Mouse (Mus musculus) kidney, adult 18-20 months (tissue): Measurements from ENCODE around the gene Rab43.

ENCODE experiments used
- DNase-seq: peaks from one replicate; pipeline ENCODE4 v3.0.0; 2021

Gene Rab43

GRCm38 (mm10) chr6:87811675-87812338, at the start of gene Rab43:
Gene Rab43 (minus strand): TSS chr6:87812164.
- peak; percentile 98 for DNase-seq

- DNase-seq = no peak
Observed at GRCm38 (mm10) chr6:87857071-87857470, 45.1 kb upstream of the Rab43 start.

- DNase-seq = no peak
Observed at GRCm38 (mm10) chr6:87853446-87853845, 41.5 kb upstream of the Rab43 start.

- no peak for DNase-seq
Observed at GRCm38 (mm10) chr6:87851871-87852270, 39.9 kb upstream of the Rab43 start.

GRCm38 (mm10) chr6:87850900-87851614, 39.1 kb upstream of the Rab43 start, which contains the start of gene Cnbp:
Gene Cnbp (minus strand): TSS chr6:87851106.
- peak; percentile 95 for DNase-seq

- DNase-seq = peak; percentile 73
Observed at GRCm38 (mm10) chr6:87850155-87850899, 38.4 kb upstream of the Rab43 start.

- no peak for DNase-seq
Observed at GRCm38 (mm10) chr6:87849780-87850154, 37.8 kb upstream of the Rab43 start.

GRCm38 (mm10) chr6:87846813-87847212, 34.8 kb upstream of the Rab43 start:
- no peak for DNase-seq

- no peak for DNase-seq
Observed at GRCm38 (mm10) chr6:87845031-87845695, 33.2 kb upstream of the Rab43 start.

GRCm38 (mm10) chr6:87842254-87842653, 30.3 kb upstream of the Rab43 start:
- no peak for DNase-seq

- DNase-seq = no peak
Observed at GRCm38 (mm10) chr6:87841635-87842034, 29.7 kb upstream of the Rab43 start.

GRCm38 (mm10) chr6:87839797-87840341, 27.9 kb upstream of the Rab43 start:
- no peak for DNase-seq

GRCm38 (mm10) chr6:87838551-87839197, 26.7 kb upstream of the Rab43 start, which contains the start of gene Isy1:
Gene Isy1 (minus strand): TSS chr6:87838798.
- peak; percentile 94 for DNase-seq

GRCm38 (mm10) chr6:87835695-87836094, 23.7 kb upstream of the Rab43 start, which contains the start of gene Gm45140:
Gene Gm45140 (minus strand): TSS chr6:87835795.
- DNase-seq = no peak

- no peak for DNase-seq
Observed at GRCm38 (mm10) chr6:87820366-87820765, 8.4 kb upstream of the Rab43 start.

- no peak for DNase-seq
Observed at GRCm38 (mm10) chr6:87814486-87814885, 2.5 kb upstream of the Rab43 start.

- no peak for DNase-seq
Observed at GRCm38 (mm10) chr6:87812656-87813055, 692 bp upstream of the Rab43 start.

GRCm38 (mm10) chr6:87810713-87811669, 973 bp downstream of the Rab43 start:
- DNase-seq = peak; percentile 80

GRCm38 (mm10) chr6:87810311-87810710, 1.7 kb downstream of the Rab43 start:
- no peak for DNase-seq

GRCm38 (mm10) chr6:87809651-87810161, 2.3 kb downstream of the Rab43 start:
- peak; percentile 35 for DNase-seq

GRCm38 (mm10) chr6:87809144-87809543, 2.8 kb downstream of the Rab43 start:
- no peak for DNase-seq
